Mouse (Mus musculus) ovary, postnatal 10 days (tissue): ENCODE measurements at regions not wholly inside any gene's neighbourhood (a gene's known extent, or its start where the extent isn't known, plus 50 kb on each side); places are given as distances from the start of the nearest gene placed in this dataset.
"Not testable (repeated sequence)": the region's sequence is repeated elsewhere in the genome, so short reads cannot be mapped to it uniquely, and the experiment has no call there.

Experiments used
- DNase-seq: peaks from one replicate; pipeline ENCODE4 v3.0.0; 2022; ENCODE audit warnings: low spot score

GRCm38 (mm10) chr13:44454136-44454535, 275.1 kb upstream of the Jarid2 start:
- DNase-seq, result no peak

GRCm38 (mm10) chr13:44455193-44455592, 274.1 kb upstream of the Jarid2 start:
- DNase-seq, result no peak

GRCm38 (mm10) chr13:44458744-44459143, 270.5 kb upstream of the Jarid2 start:
- DNase-seq, result no peak

- DNase-seq, result no peak
Observed at GRCm38 (mm10) chr13:44459148-44459547, 270.1 kb upstream of the Jarid2 start.

GRCm38 (mm10) chr13:44463675-44464074, 265.6 kb upstream of the Jarid2 start:
- no peak for DNase-seq

- no peak for DNase-seq
Observed at GRCm38 (mm10) chr13:44465567-44465966, 263.7 kb upstream of the Jarid2 start.

- DNase-seq, result no peak
Observed at GRCm38 (mm10) chr13:44468963-44469674, 260.2 kb upstream of the Jarid2 start.

GRCm38 (mm10) chr13:44469675-44470074, 259.6 kb upstream of the Jarid2 start:
- no peak for DNase-seq

- no peak for DNase-seq
Observed at GRCm38 (mm10) chr13:44473200-44473599, 256.1 kb upstream of the Jarid2 start.

- no peak for DNase-seq
Observed at GRCm38 (mm10) chr13:44476901-44477300, 252.4 kb upstream of the Jarid2 start.

- DNase-seq, result no peak
Observed at GRCm38 (mm10) chr13:44480128-44480527, 249.1 kb upstream of the Jarid2 start.

- no peak for DNase-seq
Observed at GRCm38 (mm10) chr13:44482661-44483060, 246.6 kb upstream of the Jarid2 start.

GRCm38 (mm10) chr13:44484582-44485329, 244.5 kb upstream of the Jarid2 start:
- DNase-seq, result no peak

- no peak for DNase-seq
Observed at GRCm38 (mm10) chr13:44490935-44491465, 238.3 kb upstream of the Jarid2 start.

- no peak for DNase-seq
Observed at GRCm38 (mm10) chr13:44493884-44494283, 235.4 kb upstream of the Jarid2 start.

- DNase-seq, result no peak
Observed at GRCm38 (mm10) chr13:44495450-44495849, 233.8 kb upstream of the Jarid2 start.

GRCm38 (mm10) chr13:44496596-44496995, 232.7 kb upstream of the Jarid2 start:
- no peak for DNase-seq

- DNase-seq, result not testable (repeated sequence)
Observed at GRCm38 (mm10) chr13:44500896-44501295, 228.4 kb upstream of the Jarid2 start.

- DNase-seq, result no peak
Observed at GRCm38 (mm10) chr13:44501777-44502321, 227.4 kb upstream of the Jarid2 start.

- DNase-seq, result peak; percentile 21
Observed at GRCm38 (mm10) chr13:44502612-44503256, 226.5 kb upstream of the Jarid2 start.

GRCm38 (mm10) chr13:44503257-44503950, 225.9 kb upstream of the Jarid2 start:
- no peak for DNase-seq

GRCm38 (mm10) chr13:44504455-44504854, 224.8 kb upstream of the Jarid2 start:
- DNase-seq, result no peak
